Mouse (Mus musculus): ENCODE results near the gene Ubtf.

Ubtf gene

GRCm38 (mm10) chr11:102257514-102257913 lies 62.0 kb downstream of the Ubtf start:
- DNase-seq = peak; percentile 67
